Mouse (Mus musculus) G1E (cell line): ENCODE data around the gene Kdm2b.

Experiments
- CTCF ChIP-seq: IDR thresholded peaks from 2 replicates; pipeline ENCODE4 v1.5.1; 2012; ENCODE audit warnings: low read depth, low read length, inconsistent platforms, mixed read lengths
- GATA1 ChIP-seq: IDR thresholded peaks from 2 replicates; pipeline ENCODE4 v1.6.1; 2012; ENCODE audit warnings: borderline replicate concordance, low read length, inconsistent platforms, mixed read lengths
- POLR2AphosphoS5 ChIP-seq: IDR thresholded peaks from 2 replicates; pipeline ENCODE4 v1.6.1; 2012; ENCODE audit warnings: low read depth, low read length, inconsistent platforms; ENCODE audit not compliant: insufficient replicate concordance

DNA sequence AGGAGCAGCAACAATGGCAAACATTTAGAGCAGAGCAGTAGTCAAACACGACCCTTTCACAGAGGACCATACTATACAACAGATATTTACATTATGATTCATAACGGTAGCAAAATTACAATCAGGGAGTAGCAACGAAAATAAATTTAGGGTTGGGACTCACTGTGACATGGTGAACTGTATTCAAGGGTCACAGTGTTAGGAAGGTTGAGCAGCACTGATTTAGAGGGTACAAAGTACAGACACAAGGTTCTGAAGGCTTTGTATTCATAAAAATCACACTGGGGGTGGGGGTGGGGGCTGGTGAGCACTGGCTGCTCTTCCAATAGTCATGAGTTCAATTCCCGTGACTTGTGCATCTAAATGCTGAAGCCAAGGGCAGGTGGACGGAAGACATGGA is 69.1 kb downstream of the Kdm2b start:
- TF ChIP-seq GATA1 (no peak), CTCF (no peak), POLR2AphosphoS5 (no peak)
